Mouse (Mus musculus): ENCODE measurements around the gene Scn10a. TPM values are rescaled to one million over a fixed set of nuclear protein-coding genes. Genes with fewer than 3 reads are reported as not detected.

The Scn10a gene
- total RNA-seq, 1 experiment = 0.04 TPM

GRCm38 (mm10) chr9:119728412-119729097, 9.4 kb upstream of the Scn10a start:
- in situ Hi-C loops (cut with MboI; ENCODE audit: low sequenced_read_pairs in 2 of 2, unreplicated experiment in 2 of 2) = no loop called here
- TF ChIP-seq CHD2 (IDR thresholded peaks at IDR 0.05; ENCODE audit: low read depth, low read length) (no peak), MAFK (IDR thresholded peaks at IDR 0.05; ENCODE audit: insufficient read depth, low read depth, low read length) (no peak), ZNF384 (IDR thresholded peaks at IDR 0.05; ENCODE audit: low read depth, low read length) (no peak), HCFC1 (IDR thresholded peaks at IDR 0.05; ENCODE audit: borderline replicate concordance, insufficient read depth, low read length) (no peak), ZC3H11A (IDR thresholded peaks at IDR 0.05; ENCODE audit: borderline replicate concordance, low read depth, low read length) (no peak)

GRCm38 (mm10) chr9:119726990-119727389, 7.9 kb upstream of the Scn10a start:
- TF ChIP-seq ZNF384 (IDR thresholded peaks at IDR 0.05; ENCODE audit: low read depth, low read length) = no peak
- TF ChIP-seq CHD2 (IDR thresholded peaks at IDR 0.05; ENCODE audit: low read depth, low read length) = no peak
- no peak for TF ChIP-seq MAFK (IDR thresholded peaks at IDR 0.05; ENCODE audit: insufficient read depth, low read depth, low read length)
- TF ChIP-seq ZC3H11A (IDR thresholded peaks at IDR 0.05; ENCODE audit: borderline replicate concordance, low read depth, low read length) = no peak
- TF ChIP-seq HCFC1 (IDR thresholded peaks at IDR 0.05; ENCODE audit: borderline replicate concordance, insufficient read depth, low read length) = no peak
- no peak for DNase-seq (ENCODE audit: low read depth, low spot score)
- in situ Hi-C loops (cut with MboI; ENCODE audit: low sequenced_read_pairs in 2 of 2, unreplicated experiment in 2 of 2) = no loop called here

More at GRCm38 (mm10) chr9:119728412-119729097, 9.4 kb upstream of the Scn10a start:
- Histone ChIP-seq H3K36me3 (ENCODE audit: control insufficient read depth, insufficient read depth, low read length, poor library complexity, severe bottlenecking) (no peaks in the 10 kb centered on the region), H3K9me3 (ENCODE audit: control insufficient read depth, insufficient read depth, low read depth, low read length) (no peaks in the 10 kb centered on the region), H3K27ac (ENCODE audit: insufficient read depth, low read depth, low read length, poor library complexity, severe bottlenecking) (no peak overlapping the region), H3K4me3 (ENCODE audit: insufficient read depth in 1 of 2, low read depth in 1 of 2, low read length in 2 of 2, poor library complexity in 1 of 2, severe bottlenecking in 1 of 2) (no peak overlapping the region), H3K4me1 (ENCODE audit: control insufficient read depth in 2 of 2, insufficient read depth in 2 of 2, low read length in 2 of 2, poor library complexity in 1 of 2) (no peaks in the 10 kb centered on the region), H3K9ac (ENCODE audit: insufficient read depth, low read depth, low read length, poor library complexity, severe bottlenecking) (no peak overlapping the region)
- DNase-seq (ENCODE audit: low read depth, low spot score) = no peak

GRCm38 (mm10) chr9:119725293-119725862, 6.3 kb upstream of the Scn10a start:
- H3K4me1 ChIP-seq (ENCODE audit: control insufficient read depth in 2 of 2, insufficient read depth in 2 of 2, low read length in 2 of 2, poor library complexity in 1 of 2) = no peaks in the 10 kb centered on the region
- H3K4me3 ChIP-seq (ENCODE audit: insufficient read depth in 1 of 2, low read depth in 1 of 2, low read length in 2 of 2, poor library complexity in 1 of 2, severe bottlenecking in 1 of 2) = no peak overlapping the region
- no peaks in the 10 kb centered on the region for H3K9me3 ChIP-seq (ENCODE audit: control insufficient read depth, insufficient read depth, low read depth, low read length)
- no peak overlapping the region for H3K9ac ChIP-seq (ENCODE audit: insufficient read depth, low read depth, low read length, poor library complexity, severe bottlenecking)
- in situ Hi-C loops (cut with MboI; ENCODE audit: low sequenced_read_pairs in 2 of 2, unreplicated experiment in 2 of 2) = no loop called here
- TF ChIP-seq ZC3H11A (IDR thresholded peaks at IDR 0.05; ENCODE audit: borderline replicate concordance, low read depth, low read length) = no peak
- no peak for TF ChIP-seq HCFC1 (IDR thresholded peaks at IDR 0.05; ENCODE audit: borderline replicate concordance, insufficient read depth, low read length)
- no peak for TF ChIP-seq ZNF384 (IDR thresholded peaks at IDR 0.05; ENCODE audit: low read depth, low read length)
- no peak for TF ChIP-seq CHD2 (IDR thresholded peaks at IDR 0.05; ENCODE audit: low read depth, low read length)
- no peak for TF ChIP-seq MAFK (IDR thresholded peaks at IDR 0.05; ENCODE audit: insufficient read depth, low read depth, low read length)
- DNase-seq (ENCODE audit: low read depth, low spot score) = no peak
- H3K36me3 ChIP-seq (ENCODE audit: control insufficient read depth, insufficient read depth, low read length, poor library complexity, severe bottlenecking) = no peaks in the 10 kb centered on the region
- H3K27ac ChIP-seq (ENCODE audit: insufficient read depth, low read depth, low read length, poor library complexity, severe bottlenecking) = no peak overlapping the region

More at GRCm38 (mm10) chr9:119726990-119727389, 7.9 kb upstream of the Scn10a start:
- no peaks in the 10 kb centered on the region for H3K4me1 ChIP-seq (ENCODE audit: control insufficient read depth in 2 of 2, insufficient read depth in 2 of 2, low read length in 2 of 2, poor library complexity in 1 of 2)
- H3K9ac ChIP-seq (ENCODE audit: insufficient read depth, low read depth, low read length, poor library complexity, severe bottlenecking) = no peak overlapping the region
- no peak overlapping the region for H3K27ac ChIP-seq (ENCODE audit: insufficient read depth, low read depth, low read length, poor library complexity, severe bottlenecking)
- H3K4me3 ChIP-seq (ENCODE audit: insufficient read depth in 1 of 2, low read depth in 1 of 2, low read length in 2 of 2, poor library complexity in 1 of 2, severe bottlenecking in 1 of 2) = no peak overlapping the region
- no peaks in the 10 kb centered on the region for H3K36me3 ChIP-seq (ENCODE audit: control insufficient read depth, insufficient read depth, low read length, poor library complexity, severe bottlenecking)
- no peaks in the 10 kb centered on the region for H3K9me3 ChIP-seq (ENCODE audit: control insufficient read depth, insufficient read depth, low read depth, low read length)

GRCm38 (mm10) chr9:119706700-119707099, 12.4 kb downstream of the Scn10a start:
- Histone ChIP-seq H3K36me3 (ENCODE audit: control insufficient read depth, insufficient read depth, low read length, poor library complexity, severe bottlenecking) (no peaks in the 10 kb centered on the region), H3K4me1 (ENCODE audit: control insufficient read depth in 2 of 2, insufficient read depth in 2 of 2, low read length in 2 of 2, poor library complexity in 1 of 2) (no peaks in the 10 kb centered on the region), H3K9ac (ENCODE audit: insufficient read depth, low read depth, low read length, poor library complexity, severe bottlenecking) (no peak overlapping the region), H3K4me3 (ENCODE audit: insufficient read depth in 1 of 2, low read depth in 1 of 2, low read length in 2 of 2, poor library complexity in 1 of 2, severe bottlenecking in 1 of 2) (no peak overlapping the region), H3K9me3 (ENCODE audit: control insufficient read depth, insufficient read depth, low read depth, low read length) (no peaks in the 10 kb centered on the region), H3K27ac (ENCODE audit: insufficient read depth, low read depth, low read length, poor library complexity, severe bottlenecking) (no peak overlapping the region)
- in situ Hi-C loops (cut with MboI; ENCODE audit: low sequenced_read_pairs in 2 of 2, unreplicated experiment in 2 of 2) = no loop called here
- TF ChIP-seq ZC3H11A (IDR thresholded peaks at IDR 0.05; ENCODE audit: borderline replicate concordance, low read depth, low read length) (no peak), MAFK (IDR thresholded peaks at IDR 0.05; ENCODE audit: insufficient read depth, low read depth, low read length) (no peak), HCFC1 (IDR thresholded peaks at IDR 0.05; ENCODE audit: borderline replicate concordance, insufficient read depth, low read length) (no peak), ZNF384 (IDR thresholded peaks at IDR 0.05; ENCODE audit: low read depth, low read length) (no peak), CHD2 (IDR thresholded peaks at IDR 0.05; ENCODE audit: low read depth, low read length) (no peak)
- DNase-seq (ENCODE audit: low read depth, low spot score) = peak; percentile 65

All from ES-E14 (cell line).